Mouse (Mus musculus) stomach, embryonic 15.5 days (tissue): ENCODE results near the gene Hoxa13. TPM values are rescaled to one million over a fixed set of nuclear protein-coding genes. Genes with fewer than 3 reads are reported as not detected.

Experiments
- ATAC-seq: fragments of 200-750 bp; cut with Nextera tagmentation; 2 replicates; pipeline ENCODE4 v1.8.0; 2017; ENCODE audit warnings: low read depth, moderate number of reproducible peaks, moderate TSS enrichment; ENCODE audit not compliant: insufficient read depth, low FRiP score
- H3K27ac ChIP-seq: fragments of 300-500 bp; sonication (generic); 2 replicates; pipeline ENCODE4 v1.5.1; 2015; ENCODE audit warnings: mild to moderate bottlenecking, inconsistent platforms
- H3K27me3 ChIP-seq: fragments of 300-500 bp; sonication (generic); replicated peaks from 2 replicates; pipeline ENCODE4 v1.6.1; 2015; ENCODE audit warnings: inconsistent platforms
- H3K36me3 ChIP-seq: fragments of 300-500 bp; sonication (generic); 2 replicates; pipeline ENCODE4 v1.6.1; 2015; ENCODE audit warnings: inconsistent platforms
- H3K4me1 ChIP-seq: fragments of 300-500 bp; sonication (generic); 2 replicates; pipeline ENCODE4 v1.6.1; 2015; ENCODE audit warnings: inconsistent platforms
- H3K4me2 ChIP-seq: fragments of 300-500 bp; sonication (generic); 2 replicates; pipeline ENCODE4 v1.6.1; 2015; ENCODE audit warnings: mild to moderate bottlenecking, inconsistent platforms
- H3K4me3 ChIP-seq: fragments of 300-500 bp; sonication (generic); replicated peaks from 2 replicates; pipeline ENCODE4 v1.5.1; 2015; ENCODE audit warnings: inconsistent platforms
- H3K9ac ChIP-seq: fragments of 300-500 bp; sonication (generic); 2 replicates; pipeline ENCODE4 v1.6.1; 2015; ENCODE audit warnings: inconsistent platforms
- H3K9me3 ChIP-seq: fragments of 300-500 bp; sonication (generic); 2 replicates; pipeline ENCODE4 v1.6.1; 2016; ENCODE audit warnings: inconsistent platforms
- WGBS: fragments of 180-500 bp; shearing (Covaris S2); methylation state at CpG from one replicate; pipeline ENCODE4 v1.1.7; 2015; 5-methylcytosine and 5-hydroxymethylcytosine counted together
- polyA plus RNA-seq: library from polyadenylated mRNA; unstranded; fragments of >200 nt; fragmentation: Nextera tagmentation; extraction: Ambion mirVana; gene quantifications from 2 replicates; pipeline ENCODE4 v1.2.1, GENCODE M21; 2015

The Hoxa13 gene
- polyA plus RNA-seq, 1 experiment from 2014 or later = not detected

- ATAC-seq = no peak
- peaks cover 97% of the 10 kb centered on the region for H3K27me3 ChIP-seq
- no peak overlapping the region for H3K9ac ChIP-seq
- no peaks in the 10 kb centered on the region for H3K36me3 ChIP-seq
- peaks cover 12% of the 10 kb centered on the region for H3K4me1 ChIP-seq
- H3K27ac ChIP-seq = no peak overlapping the region
- H3K4me2 ChIP-seq = no peak overlapping the region
- no peak overlapping the region for H3K4me3 ChIP-seq
- H3K9me3 ChIP-seq = no peaks in the 10 kb centered on the region
- WGBS = 1% methylated on average over 26 of the region's 26 CpGs
These were observed 14.3 kb downstream of the Hoxa13 start for GRCm38 (mm10) chr6:52246403-52246803.

DNA sequence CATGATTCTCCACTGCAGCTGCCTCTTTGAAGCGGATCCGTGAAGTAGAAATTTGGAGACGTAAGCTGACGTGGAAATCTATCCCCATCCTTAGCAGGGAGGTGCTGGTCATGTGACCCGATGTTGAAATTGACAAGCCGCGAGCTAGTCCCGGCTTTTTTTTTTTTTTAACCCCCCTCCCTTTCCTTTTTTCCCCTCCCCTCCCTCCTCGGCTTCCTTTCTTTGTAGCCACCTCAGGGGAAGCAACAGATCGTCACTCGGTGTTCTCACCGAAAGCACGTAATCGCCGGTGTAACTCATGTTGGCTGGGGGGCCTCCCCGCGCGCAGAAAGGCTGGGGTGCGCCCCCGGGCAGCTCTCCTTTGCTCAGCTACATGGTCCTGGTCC, 14.9 kb downstream of the Hoxa13 start, which contains the start of gene Hoxa11:
Hoxa11 (minus strand) TSS at position 54 of the 386 bp plus-strand sequence.
- Histone ChIP-seq H3K4me1 (peaks cover 12% of the 10 kb centered on the region), H3K9ac (no peak within 1 kb of the TSS), H3K4me2 (0 out of 2 replicates have a peak within 1 kb of the TSS, but pooled peaks have one; percentile 10), H3K4me3 (peak within 1 kb of the TSS; percentile 20; the same call in 1 of the 2 replicates), H3K27me3 (peaks cover 97% of the 10 kb centered on the region), H3K9me3 (no peaks in the 10 kb centered on the region), H3K36me3 (no peaks in the 10 kb centered on the region), H3K27ac (no peak within 1 kb of the TSS)
- 2% methylated on average over 20 of the region's 20 CpGs for WGBS
- no peak for ATAC-seq

DNA sequence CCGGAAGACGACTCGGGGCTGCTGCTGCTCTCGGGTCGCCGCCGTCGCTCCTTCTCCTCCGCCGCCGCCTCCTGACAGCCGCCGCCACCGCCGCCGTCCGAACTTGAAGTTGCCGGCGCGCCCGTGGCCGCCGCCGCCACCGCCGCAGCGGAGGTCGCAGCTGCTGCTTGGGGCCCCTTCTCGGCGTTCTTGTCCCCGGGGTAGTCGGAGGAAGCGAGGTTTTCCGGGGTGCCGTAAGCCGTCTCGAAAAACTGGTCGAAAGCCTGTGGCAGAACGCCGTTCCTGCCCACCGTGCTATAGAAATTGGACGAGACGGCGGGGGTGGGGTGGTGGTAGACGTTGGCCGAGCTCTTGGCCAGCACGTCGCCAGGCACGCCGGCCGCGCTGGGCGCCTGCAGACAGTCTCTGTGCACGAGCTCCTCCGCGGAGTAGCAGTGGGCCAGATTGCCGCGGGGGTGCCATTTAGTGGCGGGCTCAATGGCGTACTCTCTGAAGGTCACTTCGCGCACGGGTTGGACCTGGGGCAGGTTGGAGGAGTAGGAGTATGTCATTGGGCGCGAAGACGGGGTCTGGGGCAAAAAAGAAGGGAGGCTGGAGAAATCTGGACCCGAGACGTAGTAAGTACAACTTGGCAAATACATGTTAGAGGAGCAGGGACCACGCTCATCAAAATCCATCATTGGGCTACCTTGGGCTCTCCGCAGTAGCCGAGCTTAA, 15.5 kb downstream of the Hoxa13 start:
- whole genome bisulfite sequencing = under 1% methylated on average over 71 of the region's 71 CpGs

DNA sequence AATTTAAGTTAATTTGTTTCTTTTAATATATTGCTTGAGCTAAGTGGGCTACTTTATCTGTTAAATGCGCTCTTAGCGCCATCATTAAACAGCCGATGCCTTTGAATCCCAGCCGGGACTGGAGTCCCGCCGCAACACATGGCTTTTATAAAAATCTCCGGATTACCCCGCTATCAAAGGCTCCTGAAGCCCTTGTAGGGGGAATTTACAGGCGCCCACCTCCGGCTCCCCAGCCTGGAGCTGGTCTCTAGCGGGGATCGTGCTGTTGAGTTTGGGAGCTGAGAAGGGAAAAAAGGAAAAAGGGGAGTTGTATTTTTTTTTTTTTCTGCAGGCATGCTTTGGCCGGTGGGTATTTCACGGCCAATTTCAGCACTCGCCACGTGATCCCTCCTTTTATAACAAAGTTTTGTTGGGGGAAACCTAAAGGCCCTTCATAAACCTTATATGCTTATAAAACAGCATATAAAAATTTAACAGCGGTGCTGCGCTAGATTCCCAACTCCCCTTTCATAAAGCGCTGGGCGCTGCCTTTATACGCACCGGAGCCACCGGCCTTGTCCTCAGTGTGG, 16.1 kb downstream of the Hoxa13 start:
- no peak for ATAC-seq
- Histone ChIP-seq H3K4me2 (0 out of 2 replicates have a peak overlapping the region, but pooled peaks have one; percentile 10), H3K9ac (no peak overlapping the region), H3K9me3 (no peaks in the 10 kb centered on the region), H3K36me3 (no peaks in the 10 kb centered on the region), H3K4me1 (peaks cover 12% of the 10 kb centered on the region), H3K27me3 (peaks cover 98% of the 10 kb centered on the region), H3K27ac (no peak overlapping the region), H3K4me3 (peak overlapping the region; percentile 20; the same call in 1 of the 2 replicates)
- 4% methylated on average over 23 of the region's 23 CpGs for WGBS

More for the DNA sequence above, 15.5 kb downstream of the Hoxa13 start:
- peak overlapping the region; percentile 20; the same call in 1 of the 2 replicates for H3K4me3 ChIP-seq
- H3K9me3 ChIP-seq = no peaks in the 10 kb centered on the region
- peaks cover 12% of the 10 kb centered on the region for H3K4me1 ChIP-seq
- no peak overlapping the region for H3K27ac ChIP-seq
- ATAC-seq = no peak
- no peak overlapping the region for H3K9ac ChIP-seq
- peaks cover 98% of the 10 kb centered on the region for H3K27me3 ChIP-seq
- H3K36me3 ChIP-seq = no peaks in the 10 kb centered on the region
- 0 out of 2 replicates have a peak overlapping the region, but pooled peaks have one; percentile 10 for H3K4me2 ChIP-seq

DNA sequence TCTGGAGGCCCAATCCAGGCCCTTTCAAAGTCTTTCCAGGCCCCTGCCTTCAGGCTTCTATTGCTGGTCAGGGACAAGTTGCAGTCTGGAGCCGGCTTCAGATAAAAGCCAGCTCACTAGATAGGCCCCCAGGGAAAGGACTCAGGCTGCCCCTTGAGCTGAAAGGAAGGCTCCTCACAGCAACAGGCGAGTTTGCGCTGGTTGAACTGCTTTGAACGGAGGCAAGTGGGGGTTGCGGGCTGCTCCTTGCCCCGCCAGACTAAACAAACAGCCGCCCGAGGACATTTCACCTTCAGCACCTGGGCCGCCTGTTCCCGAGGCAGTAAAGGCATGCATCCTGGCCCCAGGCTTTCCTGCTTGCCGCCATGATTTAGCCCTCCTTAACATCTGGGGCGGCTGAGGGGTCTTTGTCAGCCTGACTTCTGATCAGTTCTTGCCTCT, 17.0 kb downstream of the Hoxa13 start:
- WGBS = 5% methylated on average over 12 of the region's 12 CpGs
- H3K9ac ChIP-seq = no peak overlapping the region
- H3K9me3 ChIP-seq = no peaks in the 10 kb centered on the region
- ATAC-seq = no peak
- H3K27ac ChIP-seq = no peak overlapping the region
- H3K4me3 ChIP-seq = no peak overlapping the region
- no peaks in the 10 kb centered on the region for H3K36me3 ChIP-seq
- H3K4me1 ChIP-seq = peaks cover 12% of the 10 kb centered on the region
- H3K4me2 ChIP-seq = no peak overlapping the region
- H3K27me3 ChIP-seq = peaks cover 96% of the 10 kb centered on the region

DNA sequence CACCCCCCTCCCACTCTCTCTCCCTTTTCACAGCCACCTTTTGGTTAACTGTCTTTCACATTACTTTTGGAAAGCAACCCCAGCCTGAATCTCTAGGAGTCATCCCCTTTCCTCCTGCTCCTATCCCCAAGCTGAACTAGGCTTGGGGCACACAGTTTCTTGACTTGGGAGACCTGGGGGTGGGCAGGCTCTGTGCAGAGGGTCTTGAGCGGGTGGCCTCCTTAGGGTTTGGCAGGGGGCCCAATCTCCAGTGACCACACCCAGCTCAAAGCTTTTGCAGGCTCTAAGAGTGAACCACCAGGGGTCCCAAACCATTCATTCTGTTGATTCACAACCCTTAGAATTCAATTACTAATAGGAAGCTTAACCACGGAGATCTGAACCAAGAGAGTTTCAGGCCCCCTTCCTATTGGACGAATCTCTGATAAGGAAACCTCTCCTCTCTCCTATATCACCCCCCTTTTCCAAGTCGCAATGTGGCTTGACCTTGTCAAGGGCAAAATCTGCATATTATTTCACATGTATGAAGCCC, 17.8 kb downstream of the Hoxa13 start:
- no peak overlapping the region for H3K9ac ChIP-seq
- H3K27ac ChIP-seq = no peak overlapping the region
- H3K9me3 ChIP-seq = no peaks in the 10 kb centered on the region

DNA sequence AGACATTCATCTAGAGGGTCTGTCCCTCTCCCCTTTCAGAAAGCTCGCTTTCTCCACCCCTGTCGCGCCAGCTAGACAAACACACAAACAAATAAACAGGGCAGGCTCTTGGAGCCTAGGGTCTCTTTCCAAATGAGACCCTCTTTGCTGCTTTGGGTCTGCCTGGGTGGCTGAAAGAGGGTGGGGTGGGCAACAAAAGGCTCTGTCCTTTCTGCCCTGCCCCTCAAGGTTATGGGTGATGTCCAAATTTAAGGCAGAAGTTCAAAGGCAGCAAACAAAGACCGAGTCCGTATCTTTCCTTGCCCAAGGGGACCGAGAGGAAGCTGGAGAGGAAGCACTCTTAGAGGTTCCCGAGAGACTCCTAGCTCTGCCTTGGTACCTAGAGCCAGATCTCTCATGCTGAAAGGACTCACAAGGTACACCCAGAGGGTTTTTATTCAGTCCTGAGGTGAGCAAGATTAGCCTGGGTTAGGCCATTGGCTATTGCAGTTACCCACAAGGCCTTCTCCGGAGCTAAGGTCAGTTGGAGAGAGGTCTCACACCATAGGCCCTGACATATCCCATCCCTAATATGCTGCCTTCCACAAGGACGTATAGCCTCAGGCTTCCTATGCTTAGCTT, 19.6 kb downstream of the Hoxa13 start:
- Histone ChIP-seq H3K9ac (no peak overlapping the region), H3K4me2 (no peak overlapping the region), H3K4me3 (no peak overlapping the region), H3K27ac (no peak overlapping the region), H3K27me3 (peaks cover 97% of the 10 kb centered on the region), H3K4me1 (peaks cover 8% of the 10 kb centered on the region), H3K9me3 (no peaks in the 10 kb centered on the region), H3K36me3 (no peaks in the 10 kb centered on the region)
- WGBS = 4% methylated on average over 9 of the region's 9 CpGs
- ATAC-seq = no peak

More for the DNA sequence above, 17.8 kb downstream of the Hoxa13 start:
- 8% methylated on average over 4 of the region's 4 CpGs for WGBS
- H3K4me1 ChIP-seq = peaks cover 12% of the 10 kb centered on the region
- H3K4me2 ChIP-seq = no peak overlapping the region
- H3K36me3 ChIP-seq = no peaks in the 10 kb centered on the region
- ATAC-seq = no peak
- H3K27me3 ChIP-seq = peaks cover 95% of the 10 kb centered on the region
- no peak overlapping the region for H3K4me3 ChIP-seq

DNA sequence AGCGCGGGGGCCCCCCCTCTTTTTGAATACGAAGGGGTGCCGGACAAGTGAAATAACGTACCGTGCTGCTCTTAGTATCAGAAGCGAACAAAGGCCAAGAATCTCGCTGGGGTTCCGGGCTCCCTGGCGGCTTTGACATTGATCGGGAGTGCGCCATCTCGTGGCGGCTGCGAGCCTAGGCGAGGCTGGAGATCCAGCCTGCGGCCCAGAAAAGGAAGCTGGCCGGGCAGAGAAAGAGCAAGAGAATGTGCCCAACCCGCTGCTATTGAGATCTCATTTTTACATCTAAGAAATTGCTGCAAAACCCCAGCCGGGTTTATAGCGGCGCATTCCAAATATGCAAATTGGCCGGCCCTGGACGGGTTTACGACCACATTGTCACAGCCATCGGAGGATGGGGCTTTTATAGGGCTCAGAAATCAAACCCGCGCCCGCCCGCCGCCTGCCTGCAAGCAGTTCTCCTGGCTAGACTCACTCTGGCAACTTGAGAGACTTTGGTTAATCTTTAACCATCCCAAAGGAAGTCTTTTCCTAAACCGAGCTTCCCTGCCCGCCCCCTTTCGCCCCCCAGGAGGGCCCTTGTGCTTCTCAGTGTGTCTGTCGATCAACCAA, 20.2 kb downstream of the Hoxa13 start, which contains the start of gene Hoxa10:
Hoxa10 (minus strand) TSS at position 466 of the 612 bp plus-strand sequence.
- Histone ChIP-seq H3K27ac (no peak within 1 kb of the TSS), H3K9ac (no peak within 1 kb of the TSS), H3K27me3 (peaks cover 97% of the 10 kb centered on the region), H3K36me3 (no peaks in the 10 kb centered on the region), H3K4me3 (no peak within 1 kb of the TSS), H3K4me2 (peak within 1 kb of the TSS; percentile 33), H3K4me1 (peaks cover 5% of the 10 kb centered on the region; the same call in 1 of the 2 replicates), H3K9me3 (no peaks in the 10 kb centered on the region)
- 2% methylated on average over 35 of the region's 35 CpGs for WGBS
- no peak for ATAC-seq

- no peaks in the 10 kb centered on the region for H3K4me1 ChIP-seq
- no peak overlapping the region for H3K9ac ChIP-seq
- H3K4me2 ChIP-seq = peak overlapping the region; percentile 33
- peaks cover 97% of the 10 kb centered on the region for H3K27me3 ChIP-seq
- no peak overlapping the region for H3K4me3 ChIP-seq
- H3K27ac ChIP-seq = no peak overlapping the region
- no peaks in the 10 kb centered on the region for H3K36me3 ChIP-seq
- no peaks in the 10 kb centered on the region for H3K9me3 ChIP-seq
- WGBS = 2% methylated on average over 30 of the region's 30 CpGs
- ATAC-seq = no peak
These were observed 20.9 kb downstream of the Hoxa13 start for GRCm38 (mm10) chr6:52239625-52240388.

GRCm38 (mm10) chr6:52238976-52239375, 21.7 kb downstream of the Hoxa13 start:
- no peak overlapping the region for H3K27ac ChIP-seq
- no peak overlapping the region for H3K4me2 ChIP-seq
- no peak overlapping the region for H3K4me3 ChIP-seq
- no peaks in the 10 kb centered on the region for H3K4me1 ChIP-seq
- no peak overlapping the region for H3K9ac ChIP-seq
- ATAC-seq = no peak
- no peaks in the 10 kb centered on the region for H3K36me3 ChIP-seq
- H3K27me3 ChIP-seq = peaks cover 97% of the 10 kb centered on the region
- WGBS = 3% methylated on average over 7 of the region's 7 CpGs
- H3K9me3 ChIP-seq = no peaks in the 10 kb centered on the region

DNA sequence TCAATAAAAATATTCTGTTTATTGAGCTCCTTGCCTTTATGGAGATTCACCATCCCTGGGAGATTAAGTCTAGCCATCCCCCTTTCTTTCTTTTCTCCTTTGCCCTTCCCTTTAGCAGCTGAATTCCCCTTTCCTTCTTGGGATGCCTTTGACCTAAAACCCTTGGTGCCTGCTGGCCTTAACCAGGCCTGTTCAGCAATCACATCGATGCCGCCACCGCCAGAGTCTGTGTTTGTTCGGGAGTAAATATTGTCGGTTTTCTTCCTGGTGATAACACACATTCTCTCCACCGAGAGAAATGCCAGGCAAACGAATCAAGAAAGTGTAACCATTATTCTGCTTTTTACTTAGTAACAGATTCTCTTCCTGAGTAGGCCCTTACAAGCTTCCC, 22.5 kb downstream of the Hoxa13 start:
- no peak for ATAC-seq
- WGBS = 3% methylated on average over 7 of the region's 7 CpGs
- no peaks in the 10 kb centered on the region for H3K9me3 ChIP-seq
- H3K9ac ChIP-seq = no peak overlapping the region
- H3K4me3 ChIP-seq = no peak overlapping the region
- H3K27ac ChIP-seq = no peak overlapping the region
- H3K4me2 ChIP-seq = no peak overlapping the region
- H3K36me3 ChIP-seq = no peaks in the 10 kb centered on the region
- H3K4me1 ChIP-seq = no peaks in the 10 kb centered on the region
- H3K27me3 ChIP-seq = peaks cover 97% of the 10 kb centered on the region
